Mouse (Mus musculus): ENCODE data around the gene Pdgfa.

DNA sequence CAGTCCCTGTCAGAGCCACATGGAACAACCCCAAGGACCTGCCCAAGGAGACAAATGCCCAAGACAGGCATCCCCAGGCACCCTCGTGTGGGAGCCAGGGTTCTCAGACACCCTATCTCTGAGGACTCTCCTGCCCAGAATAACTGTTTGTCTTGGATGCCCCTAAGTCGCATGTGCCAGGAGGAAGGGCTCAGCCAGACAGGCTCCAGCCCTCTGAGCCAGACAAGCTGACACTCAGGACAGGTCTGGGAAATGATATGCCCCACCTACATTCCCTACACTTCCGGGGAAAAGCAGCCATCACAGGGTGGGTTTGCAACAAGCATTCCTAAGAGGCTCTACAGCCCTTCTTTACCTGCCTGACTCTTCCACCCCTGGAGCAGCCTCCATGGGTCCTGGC lies 19.4 kb downstream of the Pdgfa start:
- TF ChIP-seq CTCF (IDR thresholded peaks at IDR 0.05; ENCODE audit: borderline replicate concordance, control insufficient read depth, extremely low read depth, insufficient read depth, low read length, poor library complexity) (no peak), POLR2A (IDR thresholded peaks at IDR 0.05; ENCODE audit: control insufficient read depth, extremely low read depth, insufficient read depth, low read length, poor library complexity) (no peak)

Data from thymus, adult 2 months (tissue).